Mouse (Mus musculus): ENCODE measurements around the gene Cep57l1.

DNA sequence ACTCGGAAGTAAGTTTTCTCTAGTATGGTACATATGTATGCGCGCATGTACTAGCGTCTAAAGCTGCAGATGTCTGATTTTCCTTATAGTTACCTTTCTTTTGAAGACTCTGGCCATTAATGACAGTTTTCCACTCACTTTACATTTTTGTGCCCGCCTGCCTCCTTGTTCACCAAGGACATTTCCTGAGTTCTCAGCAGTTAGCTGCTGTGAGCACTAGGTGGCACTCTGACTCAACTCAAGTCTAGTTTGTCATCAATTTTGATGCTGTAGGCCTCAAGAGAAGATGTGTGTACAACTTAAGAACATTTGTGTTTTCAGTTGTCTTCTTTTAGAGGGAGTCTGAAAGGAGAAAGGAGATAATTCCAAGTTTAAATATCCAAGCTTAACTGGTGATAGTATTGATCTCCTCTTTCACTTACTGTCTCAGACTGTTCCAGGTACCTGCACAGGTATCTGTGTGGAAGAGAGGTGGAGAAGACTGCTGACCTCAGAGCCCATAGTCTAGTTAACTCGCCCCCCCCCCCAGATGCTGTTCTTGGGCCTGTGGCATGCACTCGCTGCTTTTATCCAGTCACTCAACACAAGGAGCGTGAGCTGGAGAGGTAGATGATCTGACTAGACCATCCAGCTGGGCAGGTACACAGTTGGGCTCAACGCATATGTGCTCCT, 21.3 kb upstream of the Cep57l1 start:
- TF ChIP-seq CTCF (IDR thresholded peaks at IDR 0.05; ENCODE audit: low read depth, low read length) (peak; percentile 49), POLR2A (IDR thresholded peaks at IDR 0.05; ENCODE audit: insufficient read depth, low read length) (no peak), EP300 (IDR thresholded peaks at IDR 0.05; ENCODE audit: insufficient read depth, low read depth, low read length) (no peak)
